ENCODE assay signal across 8 mouse cellular contexts in genomic region chr6:85262865-85263515, GRCm38 (mm10).
DNase-seq lines count a peak whose midpoint lies in the region; ATAC-seq and TF ChIP-seq lines count a peak whose summit lies in the region.

No protein-coding gene starts in this region.

- no peak overlapping the region for H3K4me2 ChIP-seq in intestine, postnatal 0 days (replicated peaks; ENCODE audit: low read depth)

- TF ChIP-seq CTCF in thymus, adult 2 months (IDR thresholded peaks at IDR 0.05; ENCODE audit: borderline replicate concordance, control insufficient read depth, extremely low read depth, insufficient read depth, low read length, poor library complexity), result peak; percentile 31; the same call in 1 of the 2 replicates
- peak; percentile 79 for TF ChIP-seq CTCF in intestine, postnatal 0 days (IDR thresholded peaks at IDR 0.05; ENCODE audit: low read depth)

- H3K36me3 ChIP-seq in thymus, adult 2 months (ENCODE audit: control insufficient read depth, insufficient read depth, low read length), result no peaks in the 10 kb centered on the region
- H3K36me3 ChIP-seq in embryonic facial prominence, embryonic 10.5 days (replicated peaks), result no peaks in the 10 kb centered on the region
- no peaks in the 10 kb centered on the region for H3K36me3 ChIP-seq in intestine, postnatal 0 days (ENCODE audit: control insufficient read depth, insufficient read depth)

- H3K27ac ChIP-seq in thymus, adult 2 months (ENCODE audit: control insufficient read depth, insufficient read depth, low read length), result no peak overlapping the region
- 0 out of 2 replicates have a peak overlapping the region, but pooled peaks have one; percentile 35 for H3K27ac ChIP-seq in embryonic facial prominence, embryonic 10.5 days (replicated peaks)
- H3K27ac ChIP-seq in intestine, postnatal 0 days (ENCODE audit: low read depth, low read length), result no peak overlapping the region

- H3K9ac ChIP-seq in intestine, postnatal 0 days (ENCODE audit: low read depth, low read length), result no peak overlapping the region

- DNase-seq in adrenal gland, adult (ENCODE audit: inconsistent age in 2 of 2, low spot score in 1 of 2), result peak; percentile 51 to 88
- DNase-seq in adrenal gland, adult 8-10 months, result no peak
- DNase-seq in thymus, adult 2 months, result peak; percentile 47
- DNase-seq in thymus, adult 18-20 months, result no peak
- DNase-seq in embryonic facial prominence, embryonic 10.5 days (ENCODE audit: low spot score), result peak; percentile 57

- H3K4me1 ChIP-seq in thymus, adult 2 months (replicated peaks; ENCODE audit: control insufficient read depth, insufficient read depth, low read length), result no peaks in the 10 kb centered on the region
- peaks cover 51% of the 10 kb centered on the region for H3K4me1 ChIP-seq in embryonic facial prominence, embryonic 10.5 days
- 0 out of 2 replicates have a peak, but pooled peaks cover 6% of the 10 kb centered on the region for H3K4me1 ChIP-seq in intestine, postnatal 0 days (replicated peaks; ENCODE audit: control insufficient read depth, insufficient read depth, low read length)

- no peak overlapping the region for H3K4me3 ChIP-seq in thymus, adult 2 months (ENCODE audit: control insufficient read depth, insufficient read depth, low read length)
- H3K4me3 ChIP-seq in embryonic facial prominence, embryonic 10.5 days, result no peak overlapping the region
- H3K4me3 ChIP-seq in intestine, postnatal 0 days (ENCODE audit: low read depth, low read length), result no peak overlapping the region

- no peaks in the 10 kb centered on the region for H3K9me3 ChIP-seq in embryonic facial prominence, embryonic 10.5 days
- H3K9me3 ChIP-seq in intestine, postnatal 0 days (ENCODE audit: control insufficient read depth), result no peaks in the 10 kb centered on the region

- H3K27me3 ChIP-seq in thymus, adult 2 months (ENCODE audit: control insufficient read depth, insufficient read depth, low read length), result no peaks in the 10 kb centered on the region
- peaks cover 51% of the 10 kb centered on the region for H3K27me3 ChIP-seq in embryonic facial prominence, embryonic 10.5 days (replicated peaks; ENCODE audit: low read depth, poor library complexity, severe bottlenecking)
- no peaks in the 10 kb centered on the region for H3K27me3 ChIP-seq in intestine, postnatal 0 days (replicated peaks; ENCODE audit: control insufficient read depth, insufficient read depth, low read length)

- TF ChIP-seq POLR2A in thymus, adult 2 months (IDR thresholded peaks at IDR 0.05; ENCODE audit: control insufficient read depth, extremely low read depth, insufficient read depth, low read length, poor library complexity), result no peak

- WGBS in thymus, adult 2 months, result 94% methylated on average over 4 of the region's 4 CpGs
- 93% methylated on average over 4 of the region's 4 CpGs for WGBS in embryonic facial prominence, embryonic 10.5 days
- 87% methylated on average over 4 of the region's 4 CpGs for WGBS in intestine, postnatal 0 days

- 0 out of 2 replicates have a peak, but pooled peaks have one; percentile 16 for ATAC-seq in intestine, postnatal 0 days
- peak; percentile 74 for ATAC-seq in megakaryocyte progenitor cell, adult 5-6 weeks (replicated peaks; ENCODE audit: poor library complexity)
- no peak for ATAC-seq in erythroblast, adult 5-6 weeks (replicated peaks; ENCODE audit: low FRiP score, poor library complexity, severe bottlenecking)

Comparison
In these comparisons a context has a peak if more than half of its experiments do, and no peak if none do; other contexts are left out.
1. DNase-seq: peak in adrenal gland, adult (2 of 2), thymus, adult 2 months (single experiment) and embryonic facial prominence, embryonic 10.5 days (single experiment); none in adrenal gland, adult 8-10 months (single experiment) and thymus, adult 18-20 months (0 of 2).